Mouse (Mus musculus): ENCODE data around the gene Trim62.

The Trim62 gene

DNA sequence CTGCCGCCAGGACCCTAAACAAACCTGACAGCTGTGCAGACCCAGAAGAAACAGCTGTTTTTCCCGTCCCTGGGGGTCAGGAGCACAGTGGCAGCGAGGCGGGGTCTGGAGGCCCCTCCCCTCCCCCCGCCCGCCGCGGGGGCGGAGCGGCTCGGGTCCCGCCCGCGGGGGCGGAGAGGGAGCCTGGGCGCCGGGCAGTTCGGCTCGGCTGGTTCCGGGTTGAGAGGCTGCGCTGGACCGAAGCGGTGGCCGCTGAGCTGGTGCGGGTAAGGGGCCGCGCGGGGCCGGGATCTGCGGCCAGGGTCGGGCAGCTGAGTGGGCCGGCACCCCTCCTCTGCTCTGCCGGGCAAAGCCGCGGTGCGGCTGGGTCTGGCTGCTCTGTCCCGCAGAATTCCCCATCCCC is at the start of gene Trim62:
Trim62 (plus strand) TSS at position 202 of the 403 bp plus-strand sequence.
- DNase-seq (ENCODE audit: low spot score in 2 of 2): peak; percentile 46 to 52

DNA sequence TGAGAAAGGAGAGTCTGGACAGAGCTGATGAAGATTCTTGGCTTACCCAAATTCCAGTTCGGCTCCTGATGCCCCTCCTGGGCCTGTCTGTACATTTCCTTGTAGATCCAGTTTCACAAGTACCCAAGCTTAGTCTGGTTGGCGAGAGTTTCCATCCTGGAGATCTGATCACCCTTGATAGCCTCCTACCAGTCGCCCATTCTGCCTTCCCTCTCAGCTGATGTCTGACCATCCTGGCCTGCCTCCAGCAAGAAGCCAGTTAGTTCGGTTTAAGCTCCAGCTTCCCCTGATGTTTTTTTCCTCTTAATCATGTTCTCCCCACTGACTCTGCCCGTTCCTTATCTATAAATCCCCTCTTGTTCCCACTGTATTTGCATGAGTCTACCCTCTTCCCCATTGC is 45.2 kb upstream of the Trim62 start:
- DNase-seq (ENCODE audit: low spot score in 2 of 2): no peak

DNA sequence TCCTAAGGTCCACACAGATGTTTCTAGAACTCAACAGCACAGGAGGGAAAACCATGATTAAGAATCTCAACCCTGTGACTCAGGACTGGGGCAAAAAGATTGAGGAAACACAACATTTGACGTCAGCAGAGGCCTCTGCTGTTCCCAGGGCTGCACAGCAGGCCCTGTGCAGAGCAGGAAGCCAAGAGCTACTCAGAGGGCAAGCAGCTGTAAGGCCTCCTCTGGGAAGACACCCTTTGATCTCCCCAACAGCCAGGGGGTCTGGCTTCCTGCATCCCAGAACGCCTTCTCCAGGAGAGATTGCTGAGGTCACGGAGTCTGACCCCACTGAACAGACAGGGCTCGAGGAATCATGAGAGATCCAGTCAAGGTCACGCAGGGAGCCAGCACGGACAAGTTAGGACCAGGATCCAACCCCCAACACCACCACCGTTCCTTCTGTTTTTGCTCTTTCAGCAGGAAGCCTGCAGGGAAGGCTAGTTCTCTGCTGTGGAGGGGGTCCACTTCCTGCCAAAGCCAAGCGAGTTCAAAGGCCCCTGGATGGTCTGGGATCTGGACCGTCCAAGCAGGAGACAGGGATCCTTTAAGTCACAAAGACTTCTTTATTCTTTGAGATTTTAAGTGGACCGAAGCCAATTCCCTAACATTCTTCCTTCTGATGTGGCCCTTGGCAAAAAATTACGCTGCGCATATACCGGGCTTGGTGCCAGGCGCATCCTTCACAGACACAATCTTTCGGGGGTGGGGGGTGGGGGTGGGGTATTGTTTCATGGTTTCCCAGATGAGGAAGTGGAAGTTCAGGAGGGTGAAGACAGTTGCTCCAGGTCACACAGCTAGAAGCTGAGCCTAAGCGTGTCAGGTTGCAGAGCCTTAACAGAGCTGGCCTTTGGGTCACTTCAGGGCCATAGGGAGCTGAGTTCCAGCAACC is 43.3 kb upstream of the Trim62 start:
- peak in 1 of 2 experiments; percentile 16 for DNase-seq (ENCODE audit: low spot score in 2 of 2)

DNA sequence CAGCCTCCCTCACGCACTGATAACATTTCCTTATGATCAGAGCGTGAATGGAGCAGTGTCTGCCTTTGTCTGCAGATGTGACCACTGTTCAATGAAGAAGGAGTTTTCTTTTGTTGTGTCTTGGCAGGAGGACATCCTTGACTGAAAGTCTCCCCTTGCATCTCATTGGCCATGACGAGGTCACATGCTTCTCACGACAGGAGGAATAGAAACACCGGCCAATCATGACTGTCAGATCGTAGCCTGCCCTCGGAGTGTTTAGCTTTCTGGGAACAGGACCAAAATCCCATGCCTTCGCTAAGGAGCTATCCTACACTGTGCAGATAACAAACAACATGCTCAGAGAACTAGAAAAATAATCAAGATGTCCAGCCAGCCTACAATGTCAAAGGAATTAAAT is 42.1 kb upstream of the Trim62 start:
- no peak for DNase-seq (ENCODE audit: low spot score in 2 of 2)

DNA sequence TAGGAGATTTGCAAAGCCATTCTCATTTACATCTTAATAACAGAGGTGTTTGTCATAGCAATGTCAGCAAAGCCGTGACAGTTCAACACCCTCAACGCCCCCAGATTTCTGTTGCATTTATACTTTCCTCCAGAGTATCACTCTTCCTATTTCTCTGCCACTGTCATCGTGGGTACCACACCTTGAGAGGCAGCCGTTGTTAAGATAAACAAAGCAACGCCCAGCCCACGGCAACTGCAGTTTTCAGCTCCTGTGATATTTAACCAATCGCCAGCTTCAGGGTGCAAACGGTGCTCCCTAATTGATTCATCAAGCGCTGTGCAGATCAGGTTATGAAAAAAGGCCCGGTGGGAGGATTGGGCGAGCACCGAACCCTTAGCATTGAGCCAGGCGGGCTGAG is 38.8 kb upstream of the Trim62 start:
- no peak for DNase-seq (ENCODE audit: low spot score in 2 of 2)

DNA sequence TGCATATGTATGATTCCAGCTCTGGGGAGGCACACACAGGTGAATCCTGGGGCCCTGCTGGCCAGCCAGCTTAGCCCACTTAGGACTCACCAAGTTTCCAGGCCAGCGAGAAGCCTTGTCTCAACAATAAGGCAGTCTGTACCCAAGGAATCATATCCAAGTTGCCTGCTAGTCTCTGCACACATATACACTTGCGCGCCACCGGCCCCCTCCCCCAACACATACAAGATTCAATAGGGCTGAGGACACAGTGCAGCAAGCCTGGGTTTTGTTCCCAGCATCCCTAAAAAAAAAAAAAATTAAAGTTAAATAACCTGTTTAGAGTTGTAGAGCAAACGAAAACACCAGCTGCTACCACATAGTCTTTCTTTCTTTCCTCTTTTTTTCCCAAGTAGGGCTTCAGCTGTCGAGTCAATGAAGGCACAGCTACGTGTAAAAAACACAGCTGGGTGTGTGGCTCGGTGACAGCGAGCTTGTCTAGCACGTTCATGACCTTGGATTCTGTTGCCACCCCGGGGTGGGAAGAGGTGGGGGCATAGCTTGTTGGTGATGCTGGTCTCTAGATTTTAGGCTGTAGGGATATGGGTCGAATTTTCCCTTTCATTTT is 37.9 kb upstream of the Trim62 start:
- no peak for DNase-seq (ENCODE audit: low spot score in 2 of 2)

DNA sequence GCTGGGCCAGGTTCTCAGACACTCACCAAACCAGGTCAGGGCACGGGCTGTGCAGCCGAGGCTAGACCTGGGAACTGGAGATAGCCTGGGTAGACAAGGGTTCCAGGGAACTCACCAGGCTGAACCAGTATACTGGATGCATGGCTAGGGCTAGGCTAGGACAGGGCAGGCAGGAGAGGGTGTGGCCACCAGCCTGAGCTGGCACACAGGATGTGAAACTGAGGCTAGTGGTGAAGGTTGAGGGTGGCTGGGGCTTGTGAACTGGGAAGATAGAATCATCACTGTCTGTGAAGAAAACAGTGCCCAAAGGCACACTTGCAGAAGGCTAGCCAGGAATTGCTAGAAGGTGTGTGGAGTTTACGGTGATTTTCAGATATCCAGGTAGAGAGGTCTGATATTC is 34.4 kb upstream of the Trim62 start:
- DNase-seq (ENCODE audit: low spot score in 2 of 2): no peak

DNA sequence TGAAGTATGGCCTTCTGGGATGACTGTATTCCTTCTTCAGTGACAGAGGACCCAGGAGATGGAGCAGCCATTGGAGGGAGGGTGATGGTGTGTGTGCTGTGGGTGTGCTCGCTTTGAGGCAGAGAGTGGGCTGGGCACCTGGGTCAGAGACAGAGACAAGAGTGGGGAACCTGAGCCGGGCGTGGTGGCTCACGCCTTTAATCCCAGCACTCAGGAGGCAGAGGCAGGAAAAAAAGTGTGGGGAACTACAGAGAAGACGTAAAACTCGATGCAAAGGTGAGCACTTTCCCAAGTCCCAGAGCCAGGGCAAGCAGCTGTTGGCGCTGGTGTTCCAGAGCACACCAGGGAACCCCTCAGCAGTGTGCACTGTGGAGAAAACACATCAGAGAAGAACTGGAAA is 33.7 kb upstream of the Trim62 start:
- DNase-seq (ENCODE audit: low spot score in 2 of 2): no peak

DNA sequence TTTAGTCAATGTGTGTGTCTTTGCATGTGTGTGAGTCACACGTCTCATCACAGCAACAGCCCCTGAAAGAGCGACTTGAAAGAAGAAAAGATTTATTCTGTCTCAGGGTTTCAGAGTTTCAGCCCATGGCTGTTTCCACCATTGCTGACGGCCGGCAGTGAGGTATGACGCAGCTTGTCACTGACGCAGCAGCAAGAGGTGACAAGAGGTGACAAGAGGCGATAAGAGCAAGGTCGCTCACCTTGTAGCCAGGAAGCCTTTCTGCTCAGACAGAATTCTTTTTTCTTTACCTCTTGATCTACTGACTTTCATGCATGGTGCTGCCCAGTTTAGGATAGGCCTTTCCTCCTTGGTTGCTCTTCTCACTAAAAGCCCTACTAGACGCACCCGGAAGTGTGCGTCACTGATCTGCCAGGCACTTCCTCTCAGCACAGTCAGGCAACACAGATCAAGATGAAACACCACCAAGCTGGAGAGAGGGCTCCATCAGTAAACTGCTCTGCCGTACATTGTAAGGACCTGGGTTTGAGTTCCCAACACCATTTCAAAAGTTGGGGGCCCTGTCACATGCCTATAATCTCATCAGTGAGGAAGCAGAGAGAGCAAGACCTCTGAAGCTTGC is 31.0 kb upstream of the Trim62 start:
- no peak for DNase-seq (ENCODE audit: low spot score in 2 of 2)

DNA sequence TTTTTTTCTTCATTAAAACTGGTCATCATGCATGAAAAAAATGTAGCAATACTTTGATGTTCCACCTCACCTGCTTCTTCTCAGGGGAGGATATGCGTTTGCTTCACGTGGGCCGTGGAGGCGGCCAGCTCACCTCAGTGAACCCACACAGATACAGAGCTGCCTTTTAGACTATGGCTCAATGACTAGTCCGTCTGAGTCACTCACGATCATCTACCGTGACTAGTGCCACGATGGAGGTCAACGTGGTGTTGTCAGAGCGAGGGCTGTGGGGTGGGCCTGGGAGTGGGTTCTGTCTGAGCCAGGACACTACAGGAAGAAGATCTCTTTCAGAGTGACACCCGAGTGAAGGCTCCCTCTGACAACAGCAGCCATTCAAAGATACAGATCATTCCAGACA is 30.3 kb upstream of the Trim62 start:
- DNase-seq (ENCODE audit: low spot score in 2 of 2): no peak

DNA sequence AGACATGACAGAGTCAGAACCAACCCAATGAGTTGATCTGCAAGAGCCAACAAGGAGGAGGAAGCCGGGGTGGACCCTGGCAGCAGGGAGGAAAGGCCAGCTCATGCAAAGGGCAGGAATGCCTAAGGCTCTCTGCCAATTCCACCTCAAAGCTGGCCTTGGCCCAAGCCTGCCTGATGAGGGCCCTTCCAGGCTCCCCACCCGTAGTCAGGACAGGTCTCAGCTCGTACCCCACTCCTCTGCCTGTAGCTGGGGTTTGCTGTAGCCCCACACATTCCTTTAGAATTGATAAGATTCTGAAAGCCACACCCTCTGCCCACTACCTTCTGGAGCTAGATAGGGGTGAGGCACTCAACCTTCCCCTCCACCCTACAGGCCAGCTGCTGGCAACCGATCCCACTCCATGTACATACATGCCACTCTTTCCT is 27.8 kb upstream of the Trim62 start:
- DNase-seq (ENCODE audit: low spot score in 2 of 2): no peak

DNA sequence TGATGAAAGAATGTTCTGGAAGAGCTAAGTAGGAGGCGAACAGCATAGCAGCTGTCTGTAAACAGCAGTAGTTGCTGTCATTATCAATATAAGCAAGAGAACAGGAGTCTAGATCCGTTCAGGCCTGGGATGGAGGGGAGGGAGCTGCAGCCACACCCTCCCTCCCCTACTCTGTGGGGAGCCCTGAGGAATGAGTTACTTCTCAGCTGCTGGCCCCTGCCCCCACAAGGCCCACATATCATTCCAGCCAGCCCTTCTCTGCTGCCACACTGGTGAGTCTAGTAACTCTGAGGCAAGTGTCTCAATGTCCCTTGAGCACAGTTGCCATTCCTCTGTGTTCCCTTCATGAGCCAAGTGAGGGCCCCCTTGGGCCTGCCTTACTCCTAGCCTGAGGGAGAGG is 26.2 kb upstream of the Trim62 start:
- DNase-seq (ENCODE audit: low spot score in 2 of 2): no peak

DNA sequence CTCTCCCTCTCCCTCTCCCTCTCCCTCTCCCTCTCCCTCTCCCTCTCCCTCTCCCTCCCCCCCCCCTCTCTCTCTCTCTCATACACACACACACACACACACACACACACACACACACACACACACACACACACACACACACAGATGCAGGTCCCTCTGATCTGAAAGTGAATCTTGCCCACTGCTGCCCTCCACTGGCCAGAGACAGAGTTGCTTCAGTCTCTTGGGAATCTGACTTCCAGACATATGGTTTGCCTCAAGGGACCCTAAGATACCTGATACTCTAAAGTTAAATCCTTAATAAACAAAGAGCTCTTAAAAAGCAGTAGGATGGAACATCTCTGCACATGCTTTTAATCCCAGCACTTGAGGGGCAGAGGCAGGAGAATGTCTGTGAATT is 25.2 kb upstream of the Trim62 start:
- peak; percentile 78 to 79 for DNase-seq (ENCODE audit: low spot score in 2 of 2)

DNA sequence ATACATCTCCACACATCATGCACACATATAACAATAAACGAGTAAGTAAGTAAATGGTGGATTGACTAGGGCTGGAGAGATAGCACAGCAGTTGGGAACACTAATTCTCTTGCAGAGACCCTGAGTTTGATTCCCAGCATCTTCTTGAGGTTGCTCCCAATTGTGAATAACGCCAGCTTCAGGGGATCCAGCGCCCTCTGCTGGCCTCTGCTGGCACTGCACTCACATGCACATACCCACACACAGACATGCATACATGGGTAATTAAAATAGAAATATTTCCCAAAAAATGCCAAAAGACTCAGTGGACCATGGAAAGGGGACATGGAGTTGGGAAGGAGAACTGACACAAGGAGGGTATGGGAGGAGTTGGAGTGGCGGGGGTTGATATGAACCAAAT is 24.5 kb upstream of the Trim62 start:
- DNase-seq (ENCODE audit: low spot score in 2 of 2): no peak

DNA sequence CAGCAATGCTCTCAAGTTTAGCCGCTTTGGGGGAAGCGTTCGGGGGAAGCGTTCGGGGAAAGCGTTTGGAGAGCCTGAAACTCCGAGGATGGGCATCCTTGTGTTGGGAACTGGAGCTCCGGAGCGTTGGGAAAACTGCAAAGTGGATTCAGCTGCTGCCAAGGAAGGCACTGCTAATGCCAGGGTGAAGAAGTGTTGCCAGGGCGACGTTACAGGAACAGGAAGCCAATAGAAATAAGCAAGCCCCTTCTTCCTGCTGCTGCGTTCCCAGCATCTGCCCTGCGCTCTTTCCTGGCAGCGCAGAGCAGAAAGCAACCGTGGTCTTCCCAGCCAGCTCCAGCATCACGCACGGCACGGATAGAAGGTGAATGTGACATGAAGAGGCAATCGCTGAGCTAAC is 10.4 kb upstream of the Trim62 start:
- DNase-seq (ENCODE audit: low spot score in 2 of 2): peak; percentile 48 to 55

DNA sequence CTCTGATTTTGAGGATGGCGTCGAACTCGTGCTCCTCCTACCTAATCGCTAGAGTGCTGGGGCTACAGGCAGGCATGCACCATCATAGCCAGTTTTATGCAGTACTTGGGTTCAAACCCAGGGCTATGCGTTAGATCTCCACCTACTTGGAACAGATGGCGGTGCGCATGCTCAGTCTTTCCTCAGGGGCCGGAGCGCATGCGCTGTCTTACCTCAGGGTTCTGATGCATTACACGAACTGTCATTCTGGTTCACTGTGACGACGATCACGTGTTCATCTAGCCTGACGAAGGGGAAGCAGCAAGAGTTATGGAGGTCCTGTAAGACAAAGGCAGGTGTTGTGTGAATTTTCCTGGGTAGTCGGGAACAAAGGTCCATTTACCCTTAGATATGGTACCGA is 9.3 kb upstream of the Trim62 start:
- no peak for DNase-seq (ENCODE audit: low spot score in 2 of 2)

DNA sequence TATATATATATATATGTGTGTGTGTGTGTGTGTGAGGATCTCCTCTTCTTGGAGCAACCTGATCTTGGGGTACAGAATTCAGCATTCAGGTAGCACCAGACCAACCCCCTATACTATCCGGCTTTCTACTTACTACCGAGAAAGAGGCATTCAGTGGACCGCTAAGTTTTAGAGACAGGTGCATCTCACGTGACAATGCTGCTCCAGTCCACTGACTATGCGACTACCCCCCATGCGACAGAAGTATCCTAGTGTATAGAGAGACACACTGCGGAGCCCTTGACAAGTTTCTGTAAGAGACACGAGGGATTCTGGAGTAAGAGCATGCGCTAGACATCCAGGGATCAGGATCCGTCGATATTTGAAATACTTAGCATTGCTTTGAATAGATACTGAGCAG is 7.9 kb upstream of the Trim62 start:
- no peak for DNase-seq (ENCODE audit: low spot score in 2 of 2)

DNA sequence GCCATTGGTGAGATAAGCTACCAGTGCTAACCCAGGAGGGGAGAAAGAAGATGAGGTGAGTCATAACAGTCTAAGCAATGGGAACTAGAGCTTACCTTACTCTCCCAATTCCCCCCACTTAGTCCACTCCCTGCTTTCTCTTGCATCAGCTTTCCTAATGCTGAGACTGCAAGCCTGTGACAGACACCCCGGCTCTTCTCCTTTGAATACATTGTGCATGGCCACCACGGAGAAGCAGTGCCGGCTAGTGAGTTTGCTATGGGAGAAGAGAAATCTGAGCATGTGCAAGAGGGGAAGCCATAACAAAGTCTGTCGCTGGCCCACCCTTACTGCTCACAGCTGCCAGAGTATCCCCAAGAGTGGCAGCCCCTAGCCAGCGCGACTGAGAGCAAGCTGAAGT is 5.9 kb upstream of the Trim62 start:
- DNase-seq (ENCODE audit: low spot score in 2 of 2): no peak

DNA sequence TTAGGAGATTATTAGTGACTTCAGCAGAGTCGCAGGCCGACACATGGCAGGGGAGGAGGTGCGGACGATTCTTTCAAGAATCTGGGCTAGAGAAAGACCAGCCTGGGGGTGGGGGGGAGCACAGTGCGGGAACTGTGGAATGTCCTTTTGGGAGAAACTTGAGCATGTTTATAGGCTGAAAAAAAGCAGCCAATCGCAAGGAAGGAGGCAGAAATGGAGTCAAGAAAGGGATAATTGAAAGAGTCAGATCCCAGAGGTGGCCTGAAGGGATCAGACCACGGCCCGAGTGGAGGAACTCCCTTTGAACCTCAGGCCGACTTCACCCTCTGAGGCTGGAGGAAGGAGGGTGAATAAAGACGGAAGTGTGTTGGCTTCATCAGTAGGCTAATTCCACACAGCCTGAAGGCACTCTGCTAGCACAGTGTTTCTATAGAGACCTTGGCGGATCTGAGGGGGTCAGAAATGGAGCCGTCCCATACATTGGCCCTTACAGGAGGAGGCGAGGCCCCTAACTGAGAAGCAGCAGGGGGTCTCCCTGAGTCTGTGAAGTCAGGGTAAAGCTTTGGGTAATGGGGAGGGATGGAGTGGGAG is 4.4 kb upstream of the Trim62 start:
- no peak for DNase-seq (ENCODE audit: low spot score in 2 of 2)

DNA sequence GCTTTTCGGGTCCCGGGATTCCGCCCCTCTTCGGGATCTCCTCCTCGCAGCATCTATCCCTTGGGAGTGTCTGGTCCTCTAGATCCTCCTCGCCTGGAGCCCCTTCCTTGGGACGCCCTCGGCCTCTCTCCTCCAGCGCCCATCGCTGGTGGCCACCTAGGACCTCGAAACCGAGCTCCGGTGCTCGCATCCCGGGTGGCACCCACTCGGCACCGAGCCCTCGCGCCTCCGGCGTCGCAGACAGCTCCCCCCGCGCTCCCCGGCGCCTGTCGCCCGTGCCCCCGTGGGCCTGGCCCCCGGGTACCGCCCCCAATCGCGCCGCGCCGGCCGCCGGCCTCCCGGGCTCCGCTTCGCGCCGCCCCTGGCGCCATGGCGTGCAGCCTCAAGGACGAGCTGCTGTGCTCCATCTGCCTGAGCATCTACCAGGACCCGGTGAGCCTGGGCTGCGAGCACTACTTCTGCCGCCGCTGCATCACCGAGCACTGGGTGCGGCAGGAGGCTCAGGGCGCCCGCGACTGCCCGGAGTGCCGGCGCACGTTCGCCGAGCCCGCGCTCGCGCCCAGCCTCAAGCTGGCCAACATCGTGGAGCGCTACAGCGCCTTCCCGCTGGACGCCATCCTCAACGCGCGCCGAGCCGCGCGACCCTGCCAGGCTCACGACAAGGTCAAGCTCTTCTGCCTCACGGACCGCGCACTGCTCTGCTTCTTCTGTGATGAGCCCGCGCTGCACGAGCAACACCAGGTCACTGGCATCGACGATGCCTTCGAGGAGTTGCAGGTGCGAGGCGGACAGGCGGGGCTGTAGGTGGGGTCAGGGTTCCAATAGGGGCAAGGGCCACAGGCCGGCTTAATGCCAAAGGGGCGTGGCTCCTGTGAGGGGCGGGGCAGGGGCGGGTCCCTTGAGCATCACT is 676 bp downstream of the Trim62 start:
- DNase-seq (ENCODE audit: low spot score in 2 of 2): peak; percentile 40 to 53

DNA sequence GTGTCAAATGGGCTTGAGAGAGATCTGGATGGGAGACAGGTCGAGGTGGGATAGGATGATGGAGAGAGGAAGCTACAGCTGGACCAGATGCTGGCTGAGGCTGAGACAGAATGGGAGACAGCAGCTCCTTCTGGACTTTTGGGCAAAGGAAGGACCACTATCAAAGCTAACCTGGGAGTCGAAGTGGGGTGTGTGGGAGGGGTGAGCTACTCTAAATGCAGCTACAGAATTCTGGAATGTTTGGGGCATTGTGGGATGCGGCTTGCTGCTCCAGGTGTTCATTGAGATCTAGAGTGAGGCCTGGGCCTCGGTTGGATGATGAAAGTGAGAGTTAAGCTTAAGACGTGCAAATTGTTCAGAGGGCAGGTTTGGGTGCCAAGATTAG is 1.3 kb downstream of the Trim62 start:
- no peak for DNase-seq (ENCODE audit: low spot score in 2 of 2)
